Mouse (Mus musculus): Measurements from ENCODE around the gene Bcl3. TPM values are rescaled to one million over a fixed set of nuclear protein-coding genes. Genes with fewer than 3 reads are reported as not detected.

Bcl3 gene
- polyA plus RNA-seq, 1 experiment from 2014 or later, result 1.2 TPM

GRCm38 (mm10) chr7:19826756-19827155 is 4.2 kb upstream of the Bcl3 start:
- 0 out of 2 replicates have a peak overlapping the region, but pooled peaks have one; percentile 6 for H3K27ac ChIP-seq
- DNase-seq (ENCODE audit: low spot score), result no peak
- no peaks in the 10 kb centered on the region for H3K9me3 ChIP-seq (replicated peaks)
- H3K4me1 ChIP-seq, result peaks cover 32% of the 10 kb centered on the region
- no peak overlapping the region for H3K4me3 ChIP-seq
- WGBS, result 43% methylated on average over 6 of the region's 6 CpGs
- no peaks in the 10 kb centered on the region for H3K36me3 ChIP-seq
- peaks cover 27% of the 10 kb centered on the region for H3K27me3 ChIP-seq (ENCODE audit: low read depth, poor library complexity, severe bottlenecking)

GRCm38 (mm10) chr7:19824182-19824973 is 1.8 kb upstream of the Bcl3 start:
- DNase-seq (ENCODE audit: low spot score), result peak; percentile 82
- Histone ChIP-seq H3K9me3 (replicated peaks) (no peaks in the 10 kb centered on the region), H3K36me3 (no peaks in the 10 kb centered on the region), H3K27me3 (ENCODE audit: low read depth, poor library complexity, severe bottlenecking) (peaks cover 48% of the 10 kb centered on the region), H3K27ac (peak overlapping the region; percentile 70; the same call in 1 of the 2 replicates), H3K4me3 (peak overlapping the region; percentile 27), H3K4me1 (peaks cover 27% of the 10 kb centered on the region)
- 23% methylated on average over 26 of the region's 26 CpGs for WGBS

- Histone ChIP-seq H3K4me3 (peak overlapping the region; percentile 27), H3K4me1 (peaks cover 27% of the 10 kb centered on the region), H3K27ac (peak overlapping the region; percentile 70; the same call in 1 of the 2 replicates), H3K9me3 (replicated peaks) (no peaks in the 10 kb centered on the region), H3K27me3 (ENCODE audit: low read depth, poor library complexity, severe bottlenecking) (peaks cover 53% of the 10 kb centered on the region), H3K36me3 (no peaks in the 10 kb centered on the region)
- no peak for DNase-seq (ENCODE audit: low spot score)
- 19% methylated on average over 16 of the region's 16 CpGs for WGBS
Measured at GRCm38 (mm10) chr7:19823256-19824181, 949 bp upstream of the Bcl3 start.

- DNase-seq (ENCODE audit: low spot score), result peak; percentile 43
- H3K36me3 ChIP-seq, result no peaks in the 10 kb centered on the region
- peaks cover 35% of the 10 kb centered on the region for H3K4me1 ChIP-seq
- H3K27ac ChIP-seq, result peak overlapping the region; percentile 75
- WGBS, result 6% methylated on average over 20 of the region's 20 CpGs
- no peaks in the 10 kb centered on the region for H3K9me3 ChIP-seq (replicated peaks)
- H3K4me3 ChIP-seq, result peak overlapping the region; percentile 54
- H3K27me3 ChIP-seq (ENCODE audit: low read depth, poor library complexity, severe bottlenecking), result peaks cover 66% of the 10 kb centered on the region
Measured at GRCm38 (mm10) chr7:19822193-19822592, 377 bp downstream of the Bcl3 start.

- H3K9me3 ChIP-seq (replicated peaks), result no peaks in the 10 kb centered on the region
- H3K4me3 ChIP-seq, result peak overlapping the region; percentile 54; the same call in 1 of the 2 replicates
- no peak overlapping the region for H3K27ac ChIP-seq
- 56% methylated on average over 7 of the region's 7 CpGs for WGBS
- H3K4me1 ChIP-seq, result peaks cover 41% of the 10 kb centered on the region
- H3K36me3 ChIP-seq, result no peaks in the 10 kb centered on the region
- DNase-seq (ENCODE audit: low spot score), result no peak
- H3K27me3 ChIP-seq (ENCODE audit: low read depth, poor library complexity, severe bottlenecking), result peaks cover 68% of the 10 kb centered on the region
Measured at GRCm38 (mm10) chr7:19821633-19822032, 937 bp downstream of the Bcl3 start.

- WGBS, result 74% methylated on average over 3 of the region's 3 CpGs
- Histone ChIP-seq H3K27ac (no peak overlapping the region), H3K4me1 (peaks cover 52% of the 10 kb centered on the region), H3K9me3 (replicated peaks) (no peaks in the 10 kb centered on the region), H3K36me3 (no peaks in the 10 kb centered on the region), H3K27me3 (ENCODE audit: low read depth, poor library complexity, severe bottlenecking) (peaks cover 75% of the 10 kb centered on the region), H3K4me3 (no peak overlapping the region)
- no peak for DNase-seq (ENCODE audit: low spot score)
Measured at GRCm38 (mm10) chr7:19820347-19821048, 2.1 kb downstream of the Bcl3 start.

- no peak overlapping the region for H3K27ac ChIP-seq
- H3K4me1 ChIP-seq, result peaks cover 43% of the 10 kb centered on the region
- no peak overlapping the region for H3K4me3 ChIP-seq
- WGBS, result 84% methylated on average over 7 of the region's 7 CpGs
- H3K27me3 ChIP-seq (ENCODE audit: low read depth, poor library complexity, severe bottlenecking), result peaks cover 91% of the 10 kb centered on the region
- H3K9me3 ChIP-seq (replicated peaks), result no peaks in the 10 kb centered on the region
- no peak for DNase-seq (ENCODE audit: low spot score)
- no peaks in the 10 kb centered on the region for H3K36me3 ChIP-seq
Measured at GRCm38 (mm10) chr7:19818875-19819274, 3.7 kb downstream of the Bcl3 start.

- Histone ChIP-seq H3K4me3 (no peak overlapping the region), H3K4me1 (peaks cover 38% of the 10 kb centered on the region), H3K9me3 (replicated peaks) (no peaks in the 10 kb centered on the region), H3K27me3 (ENCODE audit: low read depth, poor library complexity, severe bottlenecking) (peaks cover 91% of the 10 kb centered on the region), H3K27ac (no peak overlapping the region), H3K36me3 (no peaks in the 10 kb centered on the region)
- DNase-seq (ENCODE audit: low spot score), result no peak
- 76% methylated on average over 5 of the region's 5 CpGs for WGBS
Measured at GRCm38 (mm10) chr7:19818440-19818839, 4.1 kb downstream of the Bcl3 start.

- peak overlapping the region; percentile 56 for H3K4me3 ChIP-seq
- WGBS, result 6% methylated on average over 15 of the region's 15 CpGs
- H3K9me3 ChIP-seq (replicated peaks), result no peaks in the 10 kb centered on the region
- H3K27me3 ChIP-seq (ENCODE audit: low read depth, poor library complexity, severe bottlenecking), result peaks cover 91% of the 10 kb centered on the region
- DNase-seq (ENCODE audit: low spot score), result peak; percentile 63
- peaks cover 32% of the 10 kb centered on the region for H3K4me1 ChIP-seq
- no peaks in the 10 kb centered on the region for H3K36me3 ChIP-seq
- H3K27ac ChIP-seq, result peak overlapping the region; percentile 73
Measured at GRCm38 (mm10) chr7:19817382-19818105, 5.0 kb downstream of the Bcl3 start.

GRCm38 (mm10) chr7:19816224-19816771 is 6.3 kb downstream of the Bcl3 start:
- peak; percentile 80 for DNase-seq (ENCODE audit: low spot score)
- peak overlapping the region; percentile 71 for H3K27ac ChIP-seq
- H3K36me3 ChIP-seq, result no peaks in the 10 kb centered on the region
- H3K27me3 ChIP-seq (ENCODE audit: low read depth, poor library complexity, severe bottlenecking), result peaks cover 91% of the 10 kb centered on the region
- H3K4me1 ChIP-seq, result peaks cover 28% of the 10 kb centered on the region
- H3K4me3 ChIP-seq, result peak overlapping the region; percentile 56
- WGBS, result 2% methylated on average over 28 of the region's 28 CpGs
- H3K9me3 ChIP-seq (replicated peaks), result no peaks in the 10 kb centered on the region

GRCm38 (mm10) chr7:19815296-19816223 is 7.0 kb downstream of the Bcl3 start:
- H3K9me3 ChIP-seq (replicated peaks), result no peaks in the 10 kb centered on the region
- peaks cover 91% of the 10 kb centered on the region for H3K27me3 ChIP-seq (ENCODE audit: low read depth, poor library complexity, severe bottlenecking)
- DNase-seq (ENCODE audit: low spot score), result no peak
- H3K27ac ChIP-seq, result peak overlapping the region; percentile 71
- H3K4me3 ChIP-seq, result peak overlapping the region; percentile 56
- no peaks in the 10 kb centered on the region for H3K36me3 ChIP-seq
- WGBS, result 32% methylated on average over 17 of the region's 17 CpGs
- H3K4me1 ChIP-seq, result peaks cover 33% of the 10 kb centered on the region

Measured in limb, embryonic 10.5 days (tissue).